ENCODE assay signal across 8 mouse cellular contexts in genomic region chr7:101061381-101061780, GRCm38 (mm10). TPM values are rescaled to one million over a fixed set of nuclear protein-coding genes. Genes with fewer than 3 reads are reported as not detected.
DNase-seq lines count a peak whose midpoint lies in the region; ATAC-seq and TF ChIP-seq lines count a peak whose summit lies in the region.

No protein-coding gene starts in this region.

- TF ChIP-seq EP300 in heart, postnatal 0 days (IDR thresholded peaks at IDR 0.05; ENCODE audit: low read depth) = no peak
- no peak for TF ChIP-seq EP300 in stomach, postnatal 0 days (optimal IDR thresholded peaks at IDR 0.05)

- H3K36me3 ChIP-seq in forebrain, embryonic 13.5 days (ENCODE audit: poor library complexity, severe bottlenecking) = no peaks in the 10 kb centered on the region
- H3K36me3 ChIP-seq in heart, postnatal 0 days (replicated peaks; ENCODE audit: control insufficient read depth, insufficient read depth, low read length) = no peaks in the 10 kb centered on the region
- H3K36me3 ChIP-seq in liver, embryonic 15.5 days (replicated peaks) = no peaks in the 10 kb centered on the region
- H3K36me3 ChIP-seq in neural tube, embryonic 12.5 days = no peaks in the 10 kb centered on the region
- H3K36me3 ChIP-seq in stomach, postnatal 0 days (ENCODE audit: control insufficient read depth, insufficient read depth, low read length) = no peaks in the 10 kb centered on the region

- H3K4me3 ChIP-seq in brown adipose tissue, adult 24 weeks (ENCODE audit: insufficient read depth, low read depth, low read length) = peak overlapping the region; percentile 29; the same call in 1 of the 2 replicates
- no peak overlapping the region for H3K4me3 ChIP-seq in forebrain, embryonic 13.5 days
- H3K4me3 ChIP-seq in heart, postnatal 0 days (ENCODE audit: low read depth, low read length) = no peak overlapping the region
- H3K4me3 ChIP-seq in liver, embryonic 15.5 days (replicated peaks) = peak overlapping the region; percentile 22; the same call in 1 of the 2 replicates
- no peak overlapping the region for H3K4me3 ChIP-seq in neural tube, embryonic 12.5 days
- no peak overlapping the region for H3K4me3 ChIP-seq in stomach, postnatal 0 days (ENCODE audit: low read depth, low read length)

- H3K9me3 ChIP-seq in forebrain, embryonic 13.5 days (replicated peaks) = no peaks in the 10 kb centered on the region
- no peaks in the 10 kb centered on the region for H3K9me3 ChIP-seq in heart, postnatal 0 days (replicated peaks; ENCODE audit: control insufficient read depth, low read length)
- H3K9me3 ChIP-seq in liver, embryonic 15.5 days (replicated peaks) = no peaks in the 10 kb centered on the region
- H3K9me3 ChIP-seq in neural tube, embryonic 12.5 days = no peaks in the 10 kb centered on the region
- H3K9me3 ChIP-seq in stomach, postnatal 0 days (ENCODE audit: control insufficient read depth, low read length) = no peaks in the 10 kb centered on the region

- H3K4me2 ChIP-seq in forebrain, embryonic 13.5 days = peak overlapping the region; percentile 37
- H3K4me2 ChIP-seq in heart, postnatal 0 days (ENCODE audit: low read depth, low read length) = peak overlapping the region; percentile 41; the same call in 1 of the 2 replicates
- H3K4me2 ChIP-seq in liver, embryonic 15.5 days = peak overlapping the region; percentile 44
- peak overlapping the region; percentile 41 for H3K4me2 ChIP-seq in neural tube, embryonic 12.5 days (replicated peaks)
- H3K4me2 ChIP-seq in stomach, postnatal 0 days (replicated peaks; ENCODE audit: low read depth) = peak overlapping the region; percentile 32

- peak; percentile 71 for DNase-seq in heart, postnatal 0 days (ENCODE audit: low spot score)
- peak; percentile 81 to 94 for DNase-seq in kidney, postnatal 36 days
- DNase-seq in stomach, postnatal 0 days (ENCODE audit: low spot score) = peak; percentile 86

- H3K27me3 ChIP-seq in forebrain, embryonic 13.5 days = no peaks in the 10 kb centered on the region
- H3K27me3 ChIP-seq in heart, postnatal 0 days (ENCODE audit: control insufficient read depth, insufficient read depth, low read length) = no peaks in the 10 kb centered on the region
- H3K27me3 ChIP-seq in liver, embryonic 15.5 days = no peaks in the 10 kb centered on the region
- H3K27me3 ChIP-seq in neural tube, embryonic 12.5 days (replicated peaks) = no peaks in the 10 kb centered on the region
- no peaks in the 10 kb centered on the region for H3K27me3 ChIP-seq in stomach, postnatal 0 days (ENCODE audit: control insufficient read depth, insufficient read depth, low read length)

- 7% methylated on average over 17 of the region's 17 CpGs for WGBS in forebrain, embryonic 13.5 days
- 7% methylated on average over 17 of the region's 17 CpGs for WGBS in heart, postnatal 0 days
- WGBS in liver, embryonic 15.5 days (ENCODE audit: insufficient replicate concordance) = 8% methylated on average over 17 of the region's 17 CpGs
- 9% methylated on average over 17 of the region's 17 CpGs for WGBS in neural tube, embryonic 12.5 days
- 6% methylated on average over 17 of the region's 17 CpGs for WGBS in stomach, postnatal 0 days

- no peaks in the 10 kb centered on the region for H3K4me1 ChIP-seq in brown adipose tissue, adult 24 weeks (ENCODE audit: control insufficient read depth, insufficient read depth, insufficient read length, low read length)
- 0 out of 2 replicates have a peak, but pooled peaks cover 5% of the 10 kb centered on the region for H3K4me1 ChIP-seq in forebrain, embryonic 13.5 days
- no peaks in the 10 kb centered on the region for H3K4me1 ChIP-seq in heart, postnatal 0 days (ENCODE audit: control insufficient read depth, insufficient read depth)
- H3K4me1 ChIP-seq in liver, embryonic 15.5 days (replicated peaks) = peaks cover 34% of the 10 kb centered on the region
- no peaks in the 10 kb centered on the region for H3K4me1 ChIP-seq in neural tube, embryonic 12.5 days
- no peaks in the 10 kb centered on the region for H3K4me1 ChIP-seq in stomach, postnatal 0 days (replicated peaks; ENCODE audit: control insufficient read depth, insufficient read depth)

- no peak overlapping the region for H3K27ac ChIP-seq in brown adipose tissue, adult 24 weeks (replicated peaks; ENCODE audit: low read depth, low read length)
- H3K27ac ChIP-seq in forebrain, embryonic 13.5 days = no peak overlapping the region
- no peak overlapping the region for H3K27ac ChIP-seq in heart, postnatal 0 days (ENCODE audit: low read depth)
- H3K27ac ChIP-seq in liver, embryonic 15.5 days (replicated peaks) = no peak overlapping the region
- H3K27ac ChIP-seq in neural tube, embryonic 12.5 days = no peak overlapping the region
- H3K27ac ChIP-seq in stomach, postnatal 0 days (replicated peaks) = no peak overlapping the region

- TF ChIP-seq CTCF in heart, postnatal 0 days (IDR thresholded peaks at IDR 0.05; ENCODE audit: low read depth) = peak; percentile 85
- peak; percentile 89 for TF ChIP-seq CTCF in stomach, postnatal 0 days (IDR thresholded peaks at IDR 0.05; ENCODE audit: low read depth)

- peak; percentile 40 for ATAC-seq in CD4-positive, CD25-positive, alpha-beta regulatory T cell, adult 4 months
- ATAC-seq in forebrain, embryonic 13.5 days = peak; percentile 53
- peak; percentile 60; the same call in 1 of the 2 replicates for ATAC-seq in heart, postnatal 0 days (ENCODE audit: insufficient read depth, low read depth)
- no peak for ATAC-seq in liver, embryonic 15.5 days (ENCODE audit: insufficient read depth)
- no peak for ATAC-seq in neural tube, embryonic 12.5 days (ENCODE audit: low FRiP score, low read depth)
- ATAC-seq in stomach, postnatal 0 days (ENCODE audit: low FRiP score, low TSS enrichment) = peak; percentile 43; the same call in 1 of the 2 replicates

- H3K9ac ChIP-seq in forebrain, embryonic 13.5 days = no peak overlapping the region
- H3K9ac ChIP-seq in heart, postnatal 0 days (replicated peaks; ENCODE audit: low read depth, low read length) = no peak overlapping the region
- H3K9ac ChIP-seq in liver, embryonic 15.5 days = no peak overlapping the region
- H3K9ac ChIP-seq in neural tube, embryonic 12.5 days = no peak overlapping the region
- no peak overlapping the region for H3K9ac ChIP-seq in stomach, postnatal 0 days (ENCODE audit: low read length)

RNA-seq across cellular contexts. Expression of gene Fchsd2, which starts 31.3 kb away (rescaled TPM):
- polyA plus RNA-seq in CD4-positive, CD25-positive, alpha-beta regulatory T cell, adult 4 months (2017; shearing (Covaris generic)) = 10 to 100 TPM; 38.9 to 44.1 TPM
- 4.8 and 8.8 TPM in 2 replicates for polyA plus RNA-seq in brown adipose tissue, adult 24 weeks (2012; ENCODE audit: insufficient read depth, insufficient read length, missing spikeins)
- polyA plus RNA-seq in forebrain, embryonic 13.5 days (2015; fragmentation: Nextera tagmentation; extraction: Ambion mirVana) = 33.1 and 33.3 TPM in 2 replicates
- total RNA-seq in heart, postnatal 0 days (2014; rRNA removed; ENCODE audit: low replicate concordance) = 15.6 and 19.3 TPM in 2 replicates
- 8.7 and 9.7 TPM in 2 replicates for polyA plus RNA-seq in heart, postnatal 0 days (2015; fragmentation: Nextera tagmentation; extraction: Ambion mirVana)
- polyA plus RNA-seq in liver, embryonic 15.5 days (2015; fragmentation: Nextera tagmentation; extraction: Ambion mirVana) = 4.5 and 4.9 TPM in 2 replicates
- 34.6 and 36.5 TPM in 2 replicates for polyA plus RNA-seq in neural tube, embryonic 12.5 days (2016; fragmentation: Nextera tagmentation; extraction: Ambion mirVana)
- polyA plus RNA-seq in stomach, postnatal 0 days (2015; fragmentation: Nextera tagmentation; extraction: Ambion mirVana) = 6.4 and 6.9 TPM in 2 replicates

RNA-seq across cellular contexts. Expression of gene P2ry2, which starts 48.7 kb away (rescaled TPM):
- not detected for polyA plus RNA-seq in CD4-positive, CD25-positive, alpha-beta regulatory T cell, adult 4 months (2017; shearing (Covaris generic))
- 7.1 and 8.0 TPM in 2 replicates for polyA plus RNA-seq in brown adipose tissue, adult 24 weeks (2012; ENCODE audit: insufficient read depth, insufficient read length, missing spikeins)
- polyA plus RNA-seq in forebrain, embryonic 13.5 days (2015; fragmentation: Nextera tagmentation; extraction: Ambion mirVana) = 0.24 TPM in 1 of 2 replicates, not detected in the other
- 8.0 and 12.9 TPM in 2 replicates for total RNA-seq in heart, postnatal 0 days (2014; rRNA removed; ENCODE audit: low replicate concordance)
- 3.0 and 3.8 TPM in 2 replicates for polyA plus RNA-seq in heart, postnatal 0 days (2015; fragmentation: Nextera tagmentation; extraction: Ambion mirVana)
- polyA plus RNA-seq in liver, embryonic 15.5 days (2015; fragmentation: Nextera tagmentation; extraction: Ambion mirVana) = 1.5 and 2.1 TPM in 2 replicates
- polyA plus RNA-seq in neural tube, embryonic 12.5 days (2016; fragmentation: Nextera tagmentation; extraction: Ambion mirVana) = 0.77 and 1.0 TPM in 2 replicates
- 5.7 and 5.8 TPM in 2 replicates for polyA plus RNA-seq in stomach, postnatal 0 days (2015; fragmentation: Nextera tagmentation; extraction: Ambion mirVana)

Comparison
In these comparisons a context has a peak if more than half of its experiments do, and no peak if none do; other contexts are left out.
1. ATAC-seq: peak in CD4-positive, CD25-positive, alpha-beta regulatory T cell, adult 4 months (single experiment), forebrain, embryonic 13.5 days (single experiment), heart, postnatal 0 days (single experiment) and stomach, postnatal 0 days (single experiment); none in liver, embryonic 15.5 days (single experiment) and neural tube, embryonic 12.5 days (single experiment).
2. H3K4me3 ChIP-seq: peak in brown adipose tissue, adult 24 weeks (single experiment) and liver, embryonic 15.5 days (single experiment); none in forebrain, embryonic 13.5 days (single experiment), heart, postnatal 0 days (single experiment), neural tube, embryonic 12.5 days (single experiment) and stomach, postnatal 0 days (single experiment).
3. Peak in every context shown above with its lines, with median percentiles within 50 percentile points of each other: H3K4me2 ChIP-seq and DNase-seq.